Mouse (Mus musculus): Measurements from ENCODE around the gene Kif11. TPM values are rescaled to one million over a fixed set of nuclear protein-coding genes. Genes with fewer than 3 reads are reported as not detected.

Gene Kif11
- polyA plus RNA-seq (2015; fragmentation: Nextera tagmentation; extraction: Ambion mirVana), result 8.3 and 8.9 TPM in 2 replicates

GRCm38 (mm10) chr19:37375755-37376615 is at the start of gene Kif11:
Gene Kif11, plus strand, starts transcription at chr19:37376403.
- Histone ChIP-seq H3K27ac (ENCODE audit: low read depth, low read length) (peak within 1 kb of the TSS; percentile 94), H3K9ac (ENCODE audit: low read depth, low read length) (peak within 1 kb of the TSS; percentile 72), H3K36me3 (ENCODE audit: control insufficient read depth, insufficient read depth) (no peaks in the 10 kb centered on the region), H3K27me3 (replicated peaks; ENCODE audit: control insufficient read depth, insufficient read depth, low read length) (no peaks in the 10 kb centered on the region), H3K9me3 (ENCODE audit: control insufficient read depth) (no peaks in the 10 kb centered on the region), H3K4me3 (ENCODE audit: low read depth, low read length) (peak within 1 kb of the TSS; percentile 94), H3K4me2 (replicated peaks; ENCODE audit: low read depth) (peak within 1 kb of the TSS; percentile 64), H3K4me1 (replicated peaks; ENCODE audit: control insufficient read depth, insufficient read depth, low read length) (no peaks in the 10 kb centered on the region)
- ATAC-seq, result peak; percentile 98
- WGBS, result under 1% methylated on average over 73 of the region's 73 CpGs
- TF ChIP-seq CTCF (IDR thresholded peaks at IDR 0.05; ENCODE audit: low read depth), result peak; percentile 28; the same call in 1 of the 2 replicates

GRCm38 (mm10) chr19:37327216-37327615 is 49.0 kb upstream of the Kif11 start:
- Histone ChIP-seq H3K9ac (ENCODE audit: low read depth, low read length) (no peak overlapping the region), H3K9me3 (ENCODE audit: control insufficient read depth) (no peaks in the 10 kb centered on the region), H3K27ac (ENCODE audit: low read depth, low read length) (no peak overlapping the region), H3K4me1 (replicated peaks; ENCODE audit: control insufficient read depth, insufficient read depth, low read length) (no peaks in the 10 kb centered on the region), H3K27me3 (replicated peaks; ENCODE audit: control insufficient read depth, insufficient read depth, low read length) (no peaks in the 10 kb centered on the region), H3K4me3 (ENCODE audit: low read depth, low read length) (no peak overlapping the region), H3K36me3 (ENCODE audit: control insufficient read depth, insufficient read depth) (peaks cover 16% of the 10 kb centered on the region; the same call in 1 of the 2 replicates), H3K4me2 (replicated peaks; ENCODE audit: low read depth) (no peak overlapping the region)
- ATAC-seq, result no peak
- no peak for TF ChIP-seq CTCF (IDR thresholded peaks at IDR 0.05; ENCODE audit: low read depth)
- 84% methylated on average over 5 of the region's 5 CpGs for WGBS

GRCm38 (mm10) chr19:37332726-37333125 is 43.5 kb upstream of the Kif11 start:
- H3K4me1 ChIP-seq (replicated peaks; ENCODE audit: control insufficient read depth, insufficient read depth, low read length), result no peaks in the 10 kb centered on the region
- WGBS, result 81% methylated on average over 4 of the region's 4 CpGs
- no peaks in the 10 kb centered on the region for H3K9me3 ChIP-seq (ENCODE audit: control insufficient read depth)
- no peak for ATAC-seq
- no peak overlapping the region for H3K4me2 ChIP-seq (replicated peaks; ENCODE audit: low read depth)
- H3K36me3 ChIP-seq (ENCODE audit: control insufficient read depth, insufficient read depth), result peaks cover 10% of the 10 kb centered on the region; the same call in 1 of the 2 replicates
- H3K27ac ChIP-seq (ENCODE audit: low read depth, low read length), result no peak overlapping the region
- no peak overlapping the region for H3K9ac ChIP-seq (ENCODE audit: low read depth, low read length)
- no peak for TF ChIP-seq CTCF (IDR thresholded peaks at IDR 0.05; ENCODE audit: low read depth)
- no peak overlapping the region for H3K4me3 ChIP-seq (ENCODE audit: low read depth, low read length)
- H3K27me3 ChIP-seq (replicated peaks; ENCODE audit: control insufficient read depth, insufficient read depth, low read length), result no peaks in the 10 kb centered on the region

GRCm38 (mm10) chr19:37333357-37333756 is 42.8 kb upstream of the Kif11 start:
- Histone ChIP-seq H3K9ac (ENCODE audit: low read depth, low read length) (no peak overlapping the region), H3K36me3 (ENCODE audit: control insufficient read depth, insufficient read depth) (0 out of 2 replicates have a peak, but pooled peaks cover 8% of the 10 kb centered on the region), H3K27me3 (replicated peaks; ENCODE audit: control insufficient read depth, insufficient read depth, low read length) (no peaks in the 10 kb centered on the region), H3K4me1 (replicated peaks; ENCODE audit: control insufficient read depth, insufficient read depth, low read length) (no peaks in the 10 kb centered on the region), H3K4me3 (ENCODE audit: low read depth, low read length) (no peak overlapping the region), H3K4me2 (replicated peaks; ENCODE audit: low read depth) (no peak overlapping the region), H3K9me3 (ENCODE audit: control insufficient read depth) (no peaks in the 10 kb centered on the region), H3K27ac (ENCODE audit: low read depth, low read length) (no peak overlapping the region)
- ATAC-seq, result peak; percentile 28; the same call in 1 of the 2 replicates
- WGBS, result 68% methylated on average over 5 of the region's 5 CpGs
- TF ChIP-seq CTCF (IDR thresholded peaks at IDR 0.05; ENCODE audit: low read depth), result no peak

- ATAC-seq, result no peak
- Histone ChIP-seq H3K27ac (ENCODE audit: low read depth, low read length) (no peak overlapping the region), H3K4me2 (replicated peaks; ENCODE audit: low read depth) (no peak overlapping the region), H3K4me1 (replicated peaks; ENCODE audit: control insufficient read depth, insufficient read depth, low read length) (no peaks in the 10 kb centered on the region), H3K36me3 (ENCODE audit: control insufficient read depth, insufficient read depth) (no peaks in the 10 kb centered on the region), H3K4me3 (ENCODE audit: low read depth, low read length) (no peak overlapping the region), H3K27me3 (replicated peaks; ENCODE audit: control insufficient read depth, insufficient read depth, low read length) (no peaks in the 10 kb centered on the region), H3K9me3 (ENCODE audit: control insufficient read depth) (no peaks in the 10 kb centered on the region), H3K9ac (ENCODE audit: low read depth, low read length) (no peak overlapping the region)
- TF ChIP-seq CTCF (IDR thresholded peaks at IDR 0.05; ENCODE audit: low read depth), result no peak
- WGBS, result 51% methylated on average over 1 of the region's 1 CpGs
Measured at GRCm38 (mm10) chr19:37335392-37335791, 40.8 kb upstream of the Kif11 start.

GRCm38 (mm10) chr19:37337752-37338151 is 38.5 kb upstream of the Kif11 start, which contains the start of gene Ide:
Gene Ide, minus strand, starts transcription at chr19:37337852.
- Histone ChIP-seq H3K27me3 (replicated peaks; ENCODE audit: control insufficient read depth, insufficient read depth, low read length) (no peaks in the 10 kb centered on the region), H3K36me3 (ENCODE audit: control insufficient read depth, insufficient read depth) (no peaks in the 10 kb centered on the region), H3K4me3 (ENCODE audit: low read depth, low read length) (no peak within 1 kb of the TSS), H3K9me3 (ENCODE audit: control insufficient read depth) (no peaks in the 10 kb centered on the region), H3K4me1 (replicated peaks; ENCODE audit: control insufficient read depth, insufficient read depth, low read length) (no peaks in the 10 kb centered on the region), H3K4me2 (replicated peaks; ENCODE audit: low read depth) (no peak within 1 kb of the TSS), H3K9ac (ENCODE audit: low read depth, low read length) (no peak within 1 kb of the TSS), H3K27ac (ENCODE audit: low read depth, low read length) (no peak within 1 kb of the TSS)
- WGBS, result 58% methylated on average over 4 of the region's 4 CpGs
- no peak for TF ChIP-seq CTCF (IDR thresholded peaks at IDR 0.05; ENCODE audit: low read depth)
- ATAC-seq, result no peak
